Mouse (Mus musculus): ENCODE results near the gene Pigk. TPM values are rescaled to one million over a fixed set of nuclear protein-coding genes. Genes with fewer than 3 reads are reported as not detected.

The Pigk gene
- total RNA-seq, 2 experiments from 2014 or later = 23.4 to 29.8 TPM

- intact Hi-C loops (cut with DNase I) = no loop called here
- peak; percentile 6 for DNase-seq (ENCODE audit: low spot score)
These were observed 107.3 kb downstream of the Pigk start for GRCm38 (mm10) chr3:152821202-152821601.

- intact Hi-C loops (cut with DNase I) = no loop called here
- no peak for DNase-seq (ENCODE audit: low spot score)
These were observed 117.5 kb downstream of the Pigk start for GRCm38 (mm10) chr3:152831377-152831776.

DNA sequence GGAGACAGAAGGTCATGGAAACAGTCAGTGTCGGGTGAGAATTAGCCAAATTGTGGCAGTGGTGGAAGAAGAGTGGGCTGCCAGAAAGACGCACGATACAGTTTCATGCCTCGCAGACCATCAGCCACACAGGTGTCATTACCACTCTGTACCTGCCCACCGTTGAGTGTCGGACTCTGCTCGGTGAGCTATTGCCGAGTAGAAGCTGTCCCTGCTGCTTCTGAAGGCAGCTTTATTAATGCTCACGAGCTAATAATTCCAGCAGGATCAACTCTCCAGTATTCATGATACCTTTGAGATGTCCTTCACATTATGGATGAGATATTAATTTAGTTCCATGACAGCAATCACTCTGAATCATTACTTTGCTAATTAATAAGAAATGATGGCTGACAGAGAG lies 118.1 kb downstream of the Pigk start:
- no peak for DNase-seq (ENCODE audit: low spot score)
- intact Hi-C loops (cut with DNase I) = no loop called here

GRCm38 (mm10) chr3:152832436-152832835 lies 118.5 kb downstream of the Pigk start:
- DNase-seq (ENCODE audit: low spot score) = no peak
- intact Hi-C loops (cut with DNase I) = no loop called here

- intact Hi-C loops (cut with DNase I) = no loop called here
- no peak for DNase-seq (ENCODE audit: low spot score)
These were observed 123.5 kb downstream of the Pigk start for GRCm38 (mm10) chr3:152837407-152837806.

GRCm38 (mm10) chr3:152837938-152838337 lies 124.0 kb downstream of the Pigk start:
- no peak for DNase-seq (ENCODE audit: low spot score)
- intact Hi-C loops (cut with DNase I) = no loop called here

GRCm38 (mm10) chr3:152841264-152841663 lies 127.4 kb downstream of the Pigk start:
- intact Hi-C loops (cut with DNase I) = no loop called here
- no peak for DNase-seq (ENCODE audit: low spot score)

DNA sequence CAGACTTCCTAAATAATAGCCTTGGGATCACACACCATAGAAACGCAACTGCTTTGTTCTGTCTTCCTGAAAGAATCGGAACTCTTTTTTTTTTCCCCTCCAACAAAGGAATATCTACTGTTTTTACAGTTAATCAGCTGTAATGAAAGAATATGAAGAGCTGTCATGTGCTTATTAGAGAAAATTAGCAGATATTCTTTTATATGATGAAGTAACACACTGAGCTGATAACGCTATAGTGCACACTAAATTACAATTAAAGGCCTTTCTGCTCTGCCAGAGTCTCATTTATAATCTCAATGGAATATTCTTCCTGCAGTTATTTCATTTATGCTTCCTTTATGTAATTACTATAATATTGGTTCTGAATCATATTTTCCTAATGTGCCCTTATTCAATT lies 128.7 kb downstream of the Pigk start:
- intact Hi-C loops (cut with DNase I) = no loop called here
- no peak for DNase-seq (ENCODE audit: low spot score)

DNA sequence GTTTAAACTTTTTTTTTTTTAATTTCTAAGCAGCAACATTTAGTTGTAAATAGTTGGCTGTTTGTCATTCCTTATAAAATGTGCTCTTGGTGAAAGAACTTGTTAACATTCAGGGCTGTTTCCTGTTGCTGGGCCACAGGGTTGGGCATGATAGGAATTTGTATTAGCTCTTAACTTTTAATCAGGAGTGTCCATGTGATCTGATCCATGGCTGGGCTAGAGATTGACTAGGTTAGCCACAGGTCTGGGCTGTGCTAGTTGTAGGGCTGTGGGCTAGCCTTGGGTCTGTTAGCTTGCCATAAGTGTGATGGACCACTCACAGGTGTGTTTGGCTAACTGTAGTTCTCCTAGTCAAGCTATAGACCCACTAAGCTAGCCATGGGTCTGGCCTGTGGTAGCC lies 130.0 kb downstream of the Pigk start:
- intact Hi-C loops (cut with DNase I) = no loop called here

GRCm38 (mm10) chr3:152855006-152855614 lies 141.2 kb downstream of the Pigk start:
- intact Hi-C loops (cut with DNase I) = no loop called here
- no peak for DNase-seq (ENCODE audit: low spot score)

More for the DNA sequence above, 130.0 kb downstream of the Pigk start:
- DNase-seq (ENCODE audit: low spot score) = no peak

- no peak for DNase-seq (ENCODE audit: low spot score)
- intact Hi-C loops (cut with DNase I) = no loop called here
These were observed 142.2 kb downstream of the Pigk start for GRCm38 (mm10) chr3:152856095-152856494.

DNA sequence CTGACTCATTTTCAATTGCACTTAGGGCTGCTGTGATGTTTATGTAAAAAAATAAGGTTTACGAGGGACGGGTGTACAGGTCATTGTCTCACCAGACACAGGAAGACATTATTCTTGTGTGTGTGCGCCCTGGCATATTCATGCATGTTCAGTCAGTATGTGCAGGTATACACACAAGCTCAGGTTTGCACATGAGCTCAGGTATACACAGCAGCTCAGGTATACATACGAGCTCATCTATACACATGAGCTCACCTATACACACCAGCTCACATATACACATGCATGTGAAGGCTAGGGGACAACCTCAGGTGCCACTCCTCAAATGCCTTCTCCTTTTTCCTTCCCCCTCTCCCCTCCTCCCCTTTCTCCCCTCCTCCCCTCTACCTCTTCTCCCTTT lies 147.6 kb downstream of the Pigk start:
- intact Hi-C loops (cut with DNase I) = no loop called here

GRCm38 (mm10) chr3:152861978-152862377 lies 148.1 kb downstream of the Pigk start:
- DNase-seq (ENCODE audit: low spot score) = no peak
- intact Hi-C loops (cut with DNase I) = no loop called here

More for the DNA sequence above, 147.6 kb downstream of the Pigk start:
- DNase-seq (ENCODE audit: low spot score) = no peak

DNA sequence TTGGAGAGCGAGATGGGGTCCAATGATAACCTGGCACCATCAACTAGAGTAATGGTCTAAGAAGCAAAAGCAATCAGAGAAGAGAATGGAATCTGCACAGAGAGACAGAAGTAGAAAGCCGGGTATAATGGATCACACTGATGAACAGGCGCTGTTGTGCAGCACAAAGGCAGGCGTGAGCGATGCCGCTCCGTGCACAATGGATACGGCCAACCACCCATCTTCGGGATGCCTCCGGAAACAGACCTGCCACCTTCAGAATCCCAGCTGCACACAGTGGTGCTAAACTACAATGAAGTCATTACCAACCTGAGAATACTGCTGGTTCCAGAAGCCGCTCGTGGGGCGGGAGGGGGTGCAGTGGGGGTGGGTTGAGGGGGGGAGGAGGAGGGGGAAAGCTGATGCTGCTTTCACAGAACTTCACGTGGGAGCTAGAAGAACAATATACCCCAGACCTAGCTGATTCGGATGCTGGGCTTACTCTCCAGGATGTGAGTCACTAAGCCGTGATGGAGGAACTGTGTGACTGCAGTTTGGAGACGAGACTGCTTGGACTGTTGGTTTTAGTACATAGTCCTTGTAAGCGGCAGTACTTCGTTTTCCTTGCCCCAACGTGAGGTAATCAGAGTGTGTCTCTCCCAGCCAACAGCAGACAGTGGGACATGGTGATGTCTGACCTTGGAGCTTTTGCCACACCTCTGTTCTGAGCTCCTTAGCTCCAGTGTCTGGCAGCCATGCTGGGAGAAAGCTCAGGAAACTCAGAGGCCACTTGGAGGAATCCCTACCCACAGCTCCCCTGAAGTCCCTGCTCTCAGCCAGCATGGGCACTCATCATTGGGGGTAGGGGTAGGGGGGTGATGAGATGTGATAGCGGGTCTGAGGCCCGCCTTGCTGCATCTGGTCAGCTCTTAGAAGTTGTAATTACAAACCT lies 152.4 kb downstream of the Pigk start:
- intact Hi-C loops (cut with DNase I) = no loop called here
- no peak for DNase-seq (ENCODE audit: low spot score)

DNA sequence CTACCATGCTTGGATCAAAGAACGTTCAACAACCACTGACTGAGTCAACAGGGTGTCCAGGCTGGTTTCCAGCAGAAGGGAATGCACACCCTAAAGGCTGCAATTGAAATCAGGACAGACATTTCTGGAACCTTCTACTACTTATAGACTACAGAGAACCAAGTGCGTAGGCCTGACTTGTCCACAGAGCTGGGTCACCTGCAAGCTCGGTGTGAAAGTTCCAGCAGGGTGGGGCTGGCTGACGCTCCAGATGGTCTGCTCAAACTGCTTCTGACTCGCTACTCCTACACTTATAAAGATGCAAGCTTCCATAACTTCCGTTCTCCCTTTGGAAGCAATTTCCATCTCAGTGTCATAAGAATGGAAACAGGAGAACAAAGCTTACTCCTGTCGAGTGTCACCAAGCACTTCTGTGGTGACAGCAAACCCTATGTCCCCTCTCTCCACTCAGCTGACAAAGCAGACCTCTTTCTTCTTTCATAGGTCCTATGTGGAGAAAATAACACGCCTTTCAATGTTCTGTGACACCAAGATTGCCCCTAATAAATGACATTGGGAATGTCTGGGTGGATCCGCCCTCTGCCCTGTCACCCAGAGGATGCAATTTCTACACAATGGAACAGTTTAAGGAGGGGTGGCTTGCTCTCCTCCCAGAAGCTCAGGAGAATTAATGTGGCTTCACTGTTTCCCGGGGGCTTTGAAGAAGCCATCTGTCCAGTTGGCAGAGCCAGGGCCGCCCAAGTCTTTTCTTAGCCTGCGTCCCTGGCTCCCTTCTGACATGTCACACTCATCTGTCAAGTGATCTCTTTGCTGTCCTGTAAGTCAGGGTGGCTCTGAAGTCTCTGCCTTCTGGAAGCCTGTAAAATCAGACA lies 154.0 kb downstream of the Pigk start:
- DNase-seq (ENCODE audit: low spot score) = no peak
- intact Hi-C loops (cut with DNase I) = no loop called here

GRCm38 (mm10) chr3:152872054-152872453 lies 158.2 kb downstream of the Pigk start:
- intact Hi-C loops (cut with DNase I) = no loop called here
- DNase-seq (ENCODE audit: low spot score) = no peak

GRCm38 (mm10) chr3:152872596-152872995 lies 158.7 kb downstream of the Pigk start:
- intact Hi-C loops (cut with DNase I) = no loop called here
- DNase-seq (ENCODE audit: low spot score) = no peak

- no peak for DNase-seq (ENCODE audit: low spot score)
- intact Hi-C loops (cut with DNase I) = no loop called here
These were observed 160.8 kb downstream of the Pigk start for GRCm38 (mm10) chr3:152874431-152875355.

GRCm38 (mm10) chr3:152875723-152876290 lies 161.9 kb downstream of the Pigk start:
- no peak for DNase-seq (ENCODE audit: low spot score)
- intact Hi-C loops (cut with DNase I) = no loop called here
